Mouse (Mus musculus): ENCODE results near the gene 1700020D05Rik.

DNA sequence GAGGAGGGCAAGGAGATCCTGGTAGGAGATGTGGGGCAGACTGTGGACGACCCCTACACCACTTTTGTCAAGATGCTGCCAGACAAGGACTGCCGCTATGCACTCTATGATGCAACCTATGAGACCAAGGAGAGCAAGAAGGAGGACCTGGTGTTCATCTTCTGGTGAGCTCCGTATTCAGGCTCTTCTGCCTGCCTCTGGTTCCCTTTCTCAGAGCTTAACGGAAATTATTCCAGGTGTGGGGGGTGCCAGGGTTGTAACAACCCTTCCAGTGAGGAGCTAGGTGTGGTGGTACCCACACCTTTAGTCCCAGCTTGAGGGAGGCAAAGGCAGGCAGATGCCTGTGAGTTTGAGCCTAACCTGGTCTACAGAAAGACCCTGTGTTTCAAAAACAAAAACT lies 10.9 kb downstream of the 1700020D05Rik start:
- TF ChIP-seq GATA1 (IDR thresholded peaks at IDR 0.05; ENCODE audit: borderline replicate concordance, low read length) (no peak), FLI1 (IDR thresholded peaks at IDR 0.05; ENCODE audit: low read length) (no peak)
